Mouse (Mus musculus) MEL (cell line): ENCODE data around the gene Zfp26.

Experiments
- CHD2 ChIP-seq: IDR thresholded peaks from 2 replicates; pipeline ENCODE4 v1.6.1; 2011; ENCODE audit warnings: low read length, improper control_type of control experiment
- CTCF ChIP-seq, 3 experiments: IDR thresholded peaks in 2 of 3; conservative IDR thresholded peaks in 1 of 3; 2 replicates each; pipeline ENCODE4 v1.5.1; 2011 to 2012; ENCODE audit warnings: low read length in 3 of 3, low read depth in 2 of 3, mild to moderate bottlenecking in 2 of 3, improper control_type of control experiment in 1 of 3, inconsistent platforms in 1 of 3, mixed read lengths in 1 of 3, moderate library complexity in 1 of 3; ENCODE audit not compliant: control insufficient read depth in 1 of 3, insufficient read depth in 1 of 3, poor library complexity in 1 of 3, severe bottlenecking in 1 of 3
- EP300 ChIP-seq, 2 experiments: IDR thresholded peaks; 2 replicates each; pipeline ENCODE4 v1.6.1; 2011; ENCODE audit warnings: improper control_type of control experiment in 2 of 2, low read length in 2 of 2, low read depth in 1 of 2, mild to moderate bottlenecking in 1 of 2
- GATA1 ChIP-seq: IDR thresholded peaks from 2 replicates; pipeline ENCODE4 v1.6.1; 2011; ENCODE audit warnings: low read depth, low read length, improper control_type of control experiment
- POLR2A ChIP-seq, 2 experiments: IDR thresholded peaks; 2 replicates each; pipeline ENCODE4 v1.6.1; 2011 to 2012; ENCODE audit warnings: low read length in 2 of 2, mild to moderate bottlenecking in 2 of 2, control low read depth in 1 of 2, improper control_type of control experiment in 1 of 2, low read depth in 1 of 2, moderate library complexity in 1 of 2; ENCODE audit not compliant: control insufficient read depth in 1 of 2, insufficient read depth in 1 of 2, poor library complexity in 1 of 2
- SMC3 ChIP-seq: IDR thresholded peaks from 2 replicates; pipeline ENCODE4 v1.6.1; 2011; ENCODE audit warnings: low read depth, low read length, improper control_type of control experiment
- UBTF ChIP-seq: IDR thresholded peaks from 2 replicates; pipeline ENCODE4 v1.6.1; 2012; ENCODE audit warnings: low read depth, mild to moderate bottlenecking, inconsistent platforms, low read length, improper control_type of control experiment, moderate library complexity, borderline replicate concordance; ENCODE audit not compliant: insufficient read depth
- ZMIZ1 ChIP-seq: IDR thresholded peaks from 2 replicates; pipeline ENCODE4 v1.6.1; 2012; ENCODE audit warnings: low read depth, mild to moderate bottlenecking, inconsistent platforms, low read length, improper control_type of control experiment, moderate library complexity
- ZNF384 ChIP-seq: IDR thresholded peaks from 2 replicates; pipeline ENCODE4 v1.6.1; 2012; ENCODE audit warnings: low read depth, mild to moderate bottlenecking, inconsistent platforms, low read length, improper control_type of control experiment

DNA sequence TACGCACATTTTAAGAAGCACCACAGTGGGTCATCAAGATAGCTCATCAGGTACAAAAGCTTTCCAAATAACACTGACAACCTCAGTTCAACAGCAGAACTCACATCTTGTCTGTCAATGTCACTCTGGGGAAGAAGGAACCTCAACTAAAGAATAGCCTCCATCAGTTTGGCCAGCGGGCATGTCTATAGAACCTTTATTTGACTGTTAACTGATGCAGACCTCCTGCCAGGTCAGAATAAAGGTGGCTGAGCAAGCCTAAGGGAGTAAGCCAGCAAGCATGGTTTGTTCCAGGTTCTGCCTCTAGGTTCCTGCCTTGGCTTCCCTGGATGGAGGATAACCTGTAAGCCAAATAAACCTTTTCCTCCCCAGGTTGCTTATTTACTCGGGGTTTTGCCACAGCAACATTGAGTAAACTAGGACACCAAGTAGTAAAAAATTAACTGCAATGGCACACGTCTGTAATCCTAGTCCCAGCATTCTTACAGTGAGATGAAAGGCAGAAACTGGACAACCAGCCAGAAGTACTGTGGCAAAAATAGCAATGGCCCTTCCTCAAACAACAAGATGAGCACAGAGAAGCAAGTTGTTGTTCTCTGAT lies 16.7 kb downstream of the Zfp26 start:
- TF ChIP-seq POLR2A (IDR thresholded peaks at IDR 0.05; ENCODE audit: control insufficient read depth in 1 of 2, insufficient read depth in 1 of 2, low read depth in 1 of 2, low read length in 2 of 2, poor library complexity in 1 of 2) (0 out of 4 replicates have a peak, but pooled peaks of 1 of the 2 experiments have one; percentile 18), ZMIZ1 (no peak), CTCF (IDR thresholded peaks at IDR 0.05 in 2 of 3, conservative IDR thresholded peaks at IDR 0.05 in 1 of 3; ENCODE audit: control insufficient read depth in 1 of 3, insufficient read depth in 1 of 3, low read depth in 2 of 3, low read length in 3 of 3, poor library complexity in 1 of 3, severe bottlenecking in 1 of 3) (no peak), EP300 (IDR thresholded peaks at IDR 0.05; ENCODE audit: low read depth in 1 of 2, low read length in 2 of 2) (no peak), SMC3 (no peak), CHD2 (no peak), ZNF384 (no peak), UBTF (no peak), GATA1 (no peak)
